Mouse (Mus musculus): ENCODE results near the gene Mtrex. TPM values are rescaled to one million over a fixed set of nuclear protein-coding genes. Genes with fewer than 3 reads are reported as not detected.
A peak's percentile ranks its signal among the peaks of the same experiment; 100 is the strongest.

Gene Mtrex
- 94.7 and 98.2 TPM in 2 replicates for polyA plus RNA-seq (2016; fragmentation: Nextera tagmentation; extraction: Ambion mirVana)

DNA sequence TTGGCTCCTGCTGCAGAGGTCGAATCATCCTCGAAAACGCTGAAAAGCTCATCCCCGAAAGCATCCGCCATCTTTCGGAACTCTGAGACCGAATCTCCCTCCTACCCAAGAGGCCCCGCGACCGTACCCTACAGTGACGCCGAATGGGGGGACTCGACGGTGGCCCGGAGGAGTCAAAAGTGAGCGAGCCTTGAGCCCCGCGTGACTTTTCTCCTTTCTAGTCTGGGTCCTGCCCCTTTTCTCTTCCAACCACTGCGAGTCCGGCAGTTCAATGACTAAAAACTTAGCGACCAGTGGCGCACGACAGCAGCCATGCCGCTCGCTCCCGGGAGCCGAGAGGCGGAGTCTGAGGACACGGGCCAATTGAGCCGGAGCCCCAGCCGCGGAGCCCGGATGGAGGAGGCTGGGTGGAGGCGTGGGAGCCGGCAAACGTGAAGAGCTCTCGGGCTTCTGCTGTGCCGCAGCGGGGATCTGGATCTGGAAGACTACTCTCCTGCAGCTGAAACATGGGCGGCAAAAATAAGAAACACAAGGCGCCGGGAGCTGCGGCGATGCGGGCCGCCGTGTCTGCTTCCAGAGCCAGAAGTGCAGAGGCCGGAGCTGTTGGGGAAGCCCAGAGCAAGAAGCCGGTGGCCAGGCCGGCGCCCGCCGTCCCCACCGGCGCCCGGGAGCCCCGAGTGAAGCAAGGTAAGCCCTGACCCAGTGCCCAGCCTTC lies at the start of gene Mtrex, which contains the start of gene Dhx29:
Gene Mtrex (minus strand): TSS at position 112 of the 715 bp plus-strand sequence.
Gene Dhx29 (plus strand): TSS at position 168 of the 715 bp plus-strand sequence.
- H3K4me3 ChIP-seq = peak within 1 kb of the TSS; percentile 86
- H3K36me3 ChIP-seq = peaks cover 40% of the 10 kb centered on the region
- peak; percentile 99 for DNase-seq (ENCODE audit: low spot score)
- peak within 1 kb of the TSS; percentile 91 for H3K27ac ChIP-seq (replicated peaks)
- no peaks in the 10 kb centered on the region for H3K9me3 ChIP-seq (replicated peaks)
- WGBS = under 1% methylated on average over 57 of the region's 57 CpGs
- no peaks in the 10 kb centered on the region for H3K27me3 ChIP-seq (ENCODE audit: low read depth, poor library complexity, severe bottlenecking)
- H3K4me1 ChIP-seq = peaks cover 24% of the 10 kb centered on the region

DNA sequence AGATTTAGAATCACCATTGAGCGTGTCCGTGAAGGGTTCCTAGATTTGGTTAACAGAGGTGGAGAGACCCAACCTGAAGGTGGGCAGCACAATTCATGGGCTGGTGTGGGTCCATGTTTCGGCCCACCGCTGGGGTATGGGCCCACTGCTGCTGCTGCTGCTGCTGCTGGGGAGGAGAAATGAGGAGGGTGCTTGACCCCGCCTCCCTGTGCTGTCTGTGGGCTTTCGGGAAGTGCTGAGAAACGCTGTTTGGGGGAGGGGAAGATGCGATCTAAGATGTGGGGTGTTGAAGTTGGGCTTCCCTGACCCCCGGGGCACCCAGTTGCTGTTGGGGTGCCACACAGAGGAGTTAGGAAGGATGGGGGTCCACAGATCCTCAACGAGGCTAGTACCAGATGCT lies 49.5 kb upstream of the Mtrex start:
- H3K27ac ChIP-seq (replicated peaks) = no peak overlapping the region
- H3K36me3 ChIP-seq = no peaks in the 10 kb centered on the region
- no peaks in the 10 kb centered on the region for H3K9me3 ChIP-seq (replicated peaks)
- peaks cover 53% of the 10 kb centered on the region for H3K27me3 ChIP-seq (ENCODE audit: low read depth, poor library complexity, severe bottlenecking)
- DNase-seq (ENCODE audit: low spot score) = no peak
- H3K4me1 ChIP-seq = 0 out of 2 replicates have a peak, but pooled peaks cover 3% of the 10 kb centered on the region
- no peak overlapping the region for H3K4me3 ChIP-seq
- 44% methylated on average over 10 of the region's 10 CpGs for WGBS

GRCm38 (mm10) chr13:112967267-112967666 lies 40.1 kb upstream of the Mtrex start:
- WGBS = 91% methylated on average over 5 of the region's 5 CpGs
- H3K4me1 ChIP-seq = no peaks in the 10 kb centered on the region
- no peaks in the 10 kb centered on the region for H3K27me3 ChIP-seq (ENCODE audit: low read depth, poor library complexity, severe bottlenecking)
- peaks cover 70% of the 10 kb centered on the region for H3K36me3 ChIP-seq
- H3K9me3 ChIP-seq (replicated peaks) = no peaks in the 10 kb centered on the region
- no peak overlapping the region for H3K4me3 ChIP-seq
- no peak overlapping the region for H3K27ac ChIP-seq (replicated peaks)
- DNase-seq (ENCODE audit: low spot score) = no peak

- H3K4me3 ChIP-seq = no peak overlapping the region
- no peak for DNase-seq (ENCODE audit: low spot score)
- H3K9me3 ChIP-seq (replicated peaks) = no peaks in the 10 kb centered on the region
- 92% methylated on average over 12 of the region's 12 CpGs for WGBS
- no peaks in the 10 kb centered on the region for H3K4me1 ChIP-seq
- peaks cover 91% of the 10 kb centered on the region for H3K36me3 ChIP-seq
- no peaks in the 10 kb centered on the region for H3K27me3 ChIP-seq (ENCODE audit: low read depth, poor library complexity, severe bottlenecking)
- H3K27ac ChIP-seq (replicated peaks) = no peak overlapping the region
These were observed 37.2 kb upstream of the Mtrex start for GRCm38 (mm10) chr13:112964421-112964820.

DNA sequence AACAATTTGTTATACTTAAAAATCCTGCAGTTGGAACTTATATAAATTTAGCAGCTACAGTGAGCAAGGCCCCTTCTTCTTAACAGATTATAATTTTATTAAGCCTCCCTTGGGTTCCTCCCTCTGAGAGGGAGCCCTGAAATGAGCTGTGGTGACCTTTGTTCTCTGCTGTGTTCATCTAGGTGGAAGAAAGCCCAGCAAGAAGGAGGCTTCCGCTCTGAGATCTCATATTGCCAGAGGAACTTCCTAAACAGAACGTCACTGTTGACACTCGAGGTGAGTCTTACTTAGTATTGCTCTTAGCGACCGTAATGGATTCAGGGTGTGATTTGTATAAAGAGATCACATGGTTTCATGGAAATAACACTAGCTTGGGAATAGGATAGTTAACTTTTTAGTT lies 35.9 kb upstream of the Mtrex start:
- WGBS = 86% methylated on average over 5 of the region's 5 CpGs

GRCm38 (mm10) chr13:112954067-112954466 lies 26.9 kb upstream of the Mtrex start:
- Histone ChIP-seq H3K9me3 (replicated peaks) (no peaks in the 10 kb centered on the region), H3K36me3 (peaks cover 96% of the 10 kb centered on the region), H3K4me1 (no peaks in the 10 kb centered on the region), H3K4me3 (no peak overlapping the region), H3K27ac (replicated peaks) (no peak overlapping the region), H3K27me3 (ENCODE audit: low read depth, poor library complexity, severe bottlenecking) (no peaks in the 10 kb centered on the region)
- DNase-seq (ENCODE audit: low spot score) = no peak
- 95% methylated on average over 8 of the region's 8 CpGs for WGBS

More for the DNA sequence above, 35.9 kb upstream of the Mtrex start:
- peaks cover 90% of the 10 kb centered on the region for H3K36me3 ChIP-seq
- H3K27me3 ChIP-seq (ENCODE audit: low read depth, poor library complexity, severe bottlenecking) = no peaks in the 10 kb centered on the region
- H3K4me1 ChIP-seq = no peaks in the 10 kb centered on the region
- H3K4me3 ChIP-seq = no peak overlapping the region
- no peak overlapping the region for H3K27ac ChIP-seq (replicated peaks)
- H3K9me3 ChIP-seq (replicated peaks) = no peaks in the 10 kb centered on the region
- no peak for DNase-seq (ENCODE audit: low spot score)

DNA sequence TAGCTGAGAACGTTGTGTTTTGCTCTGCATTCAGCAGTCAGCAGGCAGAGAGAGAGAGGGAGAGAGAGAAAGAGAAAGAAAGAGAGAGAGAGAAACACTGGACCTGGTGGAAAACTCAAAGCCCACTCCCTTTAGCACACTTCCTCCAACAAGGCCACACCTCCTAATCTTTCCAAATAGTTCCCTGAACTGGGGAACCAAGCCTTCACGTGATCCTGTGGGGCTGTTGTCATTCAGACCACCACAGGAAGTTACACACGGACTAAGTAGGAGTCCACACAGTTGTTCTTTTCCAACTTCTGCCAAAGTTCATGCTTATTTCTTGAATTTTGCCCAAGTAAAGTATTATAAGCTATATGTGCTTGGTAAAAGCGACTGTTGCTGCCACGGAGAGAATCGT lies 18.7 kb upstream of the Mtrex start:
- H3K9me3 ChIP-seq (replicated peaks) = no peaks in the 10 kb centered on the region
- H3K36me3 ChIP-seq = peaks cover 93% of the 10 kb centered on the region
- no peaks in the 10 kb centered on the region for H3K4me1 ChIP-seq
- WGBS = 95% methylated on average over 6 of the region's 6 CpGs
- DNase-seq (ENCODE audit: low spot score) = no peak
- H3K4me3 ChIP-seq = no peak overlapping the region
- H3K27me3 ChIP-seq (ENCODE audit: low read depth, poor library complexity, severe bottlenecking) = no peaks in the 10 kb centered on the region
- H3K27ac ChIP-seq (replicated peaks) = no peak overlapping the region

- Histone ChIP-seq H3K27me3 (ENCODE audit: low read depth, poor library complexity, severe bottlenecking) (no peaks in the 10 kb centered on the region), H3K27ac (replicated peaks) (no peak overlapping the region), H3K4me3 (no peak overlapping the region), H3K36me3 (peaks cover 92% of the 10 kb centered on the region), H3K4me1 (no peaks in the 10 kb centered on the region), H3K9me3 (replicated peaks) (no peaks in the 10 kb centered on the region)
- WGBS = 96% methylated on average over 9 of the region's 9 CpGs
- no peak for DNase-seq (ENCODE audit: low spot score)
These were observed 18.1 kb upstream of the Mtrex start for GRCm38 (mm10) chr13:112945312-112945711.

- Histone ChIP-seq H3K27me3 (ENCODE audit: low read depth, poor library complexity, severe bottlenecking) (no peaks in the 10 kb centered on the region), H3K27ac (replicated peaks) (no peak overlapping the region), H3K4me1 (no peaks in the 10 kb centered on the region), H3K4me3 (no peak overlapping the region), H3K36me3 (peaks cover 91% of the 10 kb centered on the region), H3K9me3 (replicated peaks) (no peaks in the 10 kb centered on the region)
- DNase-seq (ENCODE audit: low spot score) = no peak
- WGBS = 76% methylated on average over 15 of the region's 15 CpGs
These were observed 14.7 kb upstream of the Mtrex start for GRCm38 (mm10) chr13:112941879-112942330.

DNA sequence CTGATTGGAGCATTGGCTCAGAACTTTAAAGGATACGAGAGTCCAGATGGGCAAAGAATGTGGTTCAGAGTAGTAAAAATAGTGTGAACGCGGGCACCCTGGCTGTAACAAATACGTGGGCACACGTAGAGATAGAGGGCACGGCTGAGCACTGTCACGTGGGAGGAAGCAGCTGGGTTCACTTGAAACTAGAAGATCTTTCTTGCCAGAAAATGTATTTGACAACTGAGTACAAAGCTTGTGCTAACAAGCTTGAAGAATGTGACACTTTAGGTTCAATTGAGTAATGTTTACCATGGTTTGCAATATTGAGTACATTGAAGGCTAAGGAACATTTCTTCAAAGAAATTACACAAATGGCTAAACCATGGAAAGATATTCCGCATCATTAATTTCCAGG lies 10.9 kb upstream of the Mtrex start:
- Histone ChIP-seq H3K27ac (replicated peaks) (no peak overlapping the region), H3K4me1 (no peaks in the 10 kb centered on the region), H3K4me3 (no peak overlapping the region), H3K36me3 (peaks cover 86% of the 10 kb centered on the region), H3K27me3 (ENCODE audit: low read depth, poor library complexity, severe bottlenecking) (no peaks in the 10 kb centered on the region), H3K9me3 (replicated peaks) (no peaks in the 10 kb centered on the region)
- no peak for DNase-seq (ENCODE audit: low spot score)
- WGBS = 94% methylated on average over 8 of the region's 8 CpGs

- H3K4me3 ChIP-seq = peak overlapping the region; percentile 86
- H3K27ac ChIP-seq (replicated peaks) = peak overlapping the region; percentile 91
- H3K27me3 ChIP-seq (ENCODE audit: low read depth, poor library complexity, severe bottlenecking) = no peaks in the 10 kb centered on the region
- H3K9me3 ChIP-seq (replicated peaks) = no peaks in the 10 kb centered on the region
- peaks cover 43% of the 10 kb centered on the region for H3K36me3 ChIP-seq
- peaks cover 24% of the 10 kb centered on the region for H3K4me1 ChIP-seq
- WGBS = 10% methylated on average over 8 of the region's 8 CpGs
- DNase-seq (ENCODE audit: low spot score) = no peak
These were observed 955 bp upstream of the Mtrex start for GRCm38 (mm10) chr13:112928038-112928668.

- under 1% methylated on average over 19 of the region's 19 CpGs for WGBS
- Histone ChIP-seq H3K27me3 (ENCODE audit: low read depth, poor library complexity, severe bottlenecking) (no peaks in the 10 kb centered on the region), H3K4me3 (peak overlapping the region; percentile 86), H3K27ac (replicated peaks) (peak overlapping the region; percentile 91), H3K4me1 (peaks cover 24% of the 10 kb centered on the region), H3K9me3 (replicated peaks) (no peaks in the 10 kb centered on the region), H3K36me3 (peaks cover 35% of the 10 kb centered on the region)
- no peak for DNase-seq (ENCODE audit: low spot score)
These were observed 402 bp downstream of the Mtrex start for GRCm38 (mm10) chr13:112926796-112927195.

DNA sequence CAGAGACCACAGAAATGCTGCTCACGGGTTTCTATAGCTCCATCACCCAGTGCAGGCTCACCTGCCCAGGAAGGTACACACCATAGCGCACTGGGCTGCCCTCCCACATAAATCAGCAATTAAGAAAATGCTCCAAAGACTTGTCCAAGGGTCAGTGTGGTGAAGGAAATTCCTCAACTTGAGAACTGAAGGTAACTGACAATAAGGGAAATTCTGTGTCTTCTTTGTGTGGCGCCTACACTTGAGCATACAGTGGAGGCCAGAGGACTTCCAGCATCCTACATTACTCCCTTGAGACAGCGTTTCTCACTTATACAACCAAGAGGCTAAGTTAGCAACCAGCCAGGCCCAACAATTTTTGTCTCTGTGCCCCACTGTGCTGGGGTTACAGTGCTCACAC lies 1.2 kb downstream of the Mtrex start:
- no peak for DNase-seq (ENCODE audit: low spot score)
- H3K4me3 ChIP-seq = peak overlapping the region; percentile 86
- no peaks in the 10 kb centered on the region for H3K9me3 ChIP-seq (replicated peaks)
- H3K27me3 ChIP-seq (ENCODE audit: low read depth, poor library complexity, severe bottlenecking) = no peaks in the 10 kb centered on the region
- peaks cover 24% of the 10 kb centered on the region for H3K4me1 ChIP-seq
- 86% methylated on average over 4 of the region's 4 CpGs for WGBS
- no peak overlapping the region for H3K27ac ChIP-seq (replicated peaks)
- peaks cover 32% of the 10 kb centered on the region for H3K36me3 ChIP-seq

Measured in midbrain, embryonic 10.5 days (tissue).